Mouse (Mus musculus) limb, embryonic 12.5 days (tissue): ENCODE measurements at regions not wholly inside any gene's neighbourhood (a gene's known extent, or its start where the extent isn't known, plus 50 kb on each side); places are given as distances from the start of the nearest gene placed in this dataset.

Experiments used
- ATAC-seq: fragments of 200-750 bp; cut with Nextera tagmentation; 2 replicates; pipeline ENCODE4 v1.8.0; 2017; ENCODE audit warnings: low read depth, moderate TSS enrichment; ENCODE audit not compliant: insufficient number of reproducible peaks, insufficient read depth, low FRiP score, low TSS enrichment
- H3K27ac ChIP-seq: fragments of 300-500 bp; sonication (generic); 2 replicates; pipeline ENCODE4 v1.5.1; 2016; ENCODE audit warnings: mild to moderate bottlenecking, moderate library complexity
- H3K27me3 ChIP-seq: fragments of 300-500 bp; sonication (generic); 2 replicates; pipeline ENCODE4 v1.6.1; 2016; ENCODE audit warnings: mild to moderate bottlenecking, moderate library complexity
- H3K36me3 ChIP-seq: fragments of 300-500 bp; sonication (generic); 2 replicates; pipeline ENCODE4 v1.6.1; 2016; ENCODE audit warnings: mild to moderate bottlenecking, moderate library complexity
- H3K4me1 ChIP-seq: fragments of 300-500 bp; sonication (generic); replicated peaks from 2 replicates; pipeline ENCODE4 v1.6.1; 2016
- H3K4me2 ChIP-seq: fragments of 300-500 bp; sonication (generic); 2 replicates; pipeline ENCODE4 v1.6.1; 2016; ENCODE audit warnings: mild to moderate bottlenecking, moderate library complexity
- H3K4me3 ChIP-seq: fragments of 300-500 bp; sonication (generic); replicated peaks from 2 replicates; pipeline ENCODE4 v1.5.1; 2016; ENCODE audit warnings: mild to moderate bottlenecking
- H3K9ac ChIP-seq: fragments of 300-500 bp; sonication (generic); replicated peaks from 2 replicates; pipeline ENCODE4 v1.6.1; 2016; ENCODE audit warnings: mild to moderate bottlenecking, moderate library complexity
- H3K9me3 ChIP-seq: fragments of 300-500 bp; sonication (generic); 2 replicates; pipeline ENCODE4 v1.6.1; 2016; ENCODE audit warnings: mild to moderate bottlenecking, moderate library complexity
- whole genome bisulfite sequencing: fragments of 180-500 bp; shearing (Covaris S2); methylation state at CpG from one replicate; pipeline ENCODE4 v1.1.7; 2016; 5-methylcytosine and 5-hydroxymethylcytosine counted together

DNA sequence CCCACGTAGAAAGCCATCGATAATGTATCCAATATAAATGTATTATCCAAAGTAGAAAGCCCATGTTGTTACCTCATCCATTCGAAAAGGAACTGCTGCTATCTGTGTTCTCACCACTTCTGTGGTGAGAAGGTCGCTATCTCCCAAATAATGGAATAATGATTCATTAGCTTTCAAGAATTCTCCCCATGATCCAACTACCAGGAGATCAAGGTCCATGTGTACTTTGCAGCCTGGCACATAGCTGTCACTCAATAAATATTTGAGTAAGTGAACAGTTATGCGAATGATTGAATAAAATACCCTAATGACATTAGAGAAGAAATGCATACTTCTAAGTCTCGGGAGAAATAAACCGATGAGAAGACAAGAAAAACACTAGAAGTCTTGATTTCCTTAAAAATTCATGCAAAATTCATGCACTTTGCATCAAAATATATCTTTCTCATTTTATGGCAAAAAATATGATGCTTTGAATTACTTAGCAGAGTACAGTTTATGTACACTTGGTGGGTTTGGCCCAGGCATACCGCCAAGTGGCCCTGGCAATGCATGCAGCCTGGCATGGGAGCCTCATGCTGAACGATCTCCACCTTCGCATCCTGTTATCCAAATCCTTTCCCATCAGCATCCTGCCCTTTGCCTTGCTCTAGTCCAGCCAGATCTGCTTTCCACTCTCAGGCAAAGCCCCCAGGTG is 208.7 kb downstream of the Rpl10-ps3 start:
- Histone ChIP-seq H3K9ac (no peak overlapping the region), H3K4me2 (no peak overlapping the region), H3K36me3 (no peaks in the 10 kb centered on the region), H3K4me1 (peaks cover 6% of the 10 kb centered on the region; the same call in 1 of the 2 replicates), H3K4me3 (no peak overlapping the region), H3K27ac (no peak overlapping the region), H3K27me3 (no peaks in the 10 kb centered on the region), H3K9me3 (no peaks in the 10 kb centered on the region)
- WGBS, result 89% methylated on average over 10 of the region's 10 CpGs
- no peak for ATAC-seq

DNA sequence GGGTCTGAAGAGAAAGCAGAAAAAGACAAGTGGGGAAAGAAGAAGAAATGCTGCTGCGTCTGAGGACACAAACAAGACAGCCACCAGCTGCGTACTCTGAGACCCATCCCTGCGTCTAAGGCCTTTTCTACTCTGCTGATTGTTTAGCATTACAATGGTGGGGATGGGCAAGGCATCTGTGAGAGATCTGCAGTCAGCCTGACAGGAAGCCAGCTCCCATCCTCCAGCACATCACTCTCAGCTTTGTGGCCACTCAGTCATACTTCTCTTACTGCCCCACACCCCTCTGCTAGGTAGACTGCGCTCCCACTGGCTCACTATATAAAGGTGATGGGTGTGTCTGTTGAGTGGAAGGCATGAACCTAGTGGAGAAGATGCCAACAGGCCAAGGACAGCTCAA is 220.5 kb downstream of the Rpl10-ps3 start:
- H3K27ac ChIP-seq, result no peak overlapping the region
- ATAC-seq, result no peak
- no peaks in the 10 kb centered on the region for H3K27me3 ChIP-seq
- H3K4me2 ChIP-seq, result no peak overlapping the region
- H3K9me3 ChIP-seq, result no peaks in the 10 kb centered on the region
- no peak overlapping the region for H3K4me3 ChIP-seq
- H3K9ac ChIP-seq, result no peak overlapping the region
- WGBS, result 57% methylated on average over 4 of the region's 4 CpGs
- H3K36me3 ChIP-seq, result no peaks in the 10 kb centered on the region
- peaks cover 11% of the 10 kb centered on the region; the same call in 1 of the 2 replicates for H3K4me1 ChIP-seq

DNA sequence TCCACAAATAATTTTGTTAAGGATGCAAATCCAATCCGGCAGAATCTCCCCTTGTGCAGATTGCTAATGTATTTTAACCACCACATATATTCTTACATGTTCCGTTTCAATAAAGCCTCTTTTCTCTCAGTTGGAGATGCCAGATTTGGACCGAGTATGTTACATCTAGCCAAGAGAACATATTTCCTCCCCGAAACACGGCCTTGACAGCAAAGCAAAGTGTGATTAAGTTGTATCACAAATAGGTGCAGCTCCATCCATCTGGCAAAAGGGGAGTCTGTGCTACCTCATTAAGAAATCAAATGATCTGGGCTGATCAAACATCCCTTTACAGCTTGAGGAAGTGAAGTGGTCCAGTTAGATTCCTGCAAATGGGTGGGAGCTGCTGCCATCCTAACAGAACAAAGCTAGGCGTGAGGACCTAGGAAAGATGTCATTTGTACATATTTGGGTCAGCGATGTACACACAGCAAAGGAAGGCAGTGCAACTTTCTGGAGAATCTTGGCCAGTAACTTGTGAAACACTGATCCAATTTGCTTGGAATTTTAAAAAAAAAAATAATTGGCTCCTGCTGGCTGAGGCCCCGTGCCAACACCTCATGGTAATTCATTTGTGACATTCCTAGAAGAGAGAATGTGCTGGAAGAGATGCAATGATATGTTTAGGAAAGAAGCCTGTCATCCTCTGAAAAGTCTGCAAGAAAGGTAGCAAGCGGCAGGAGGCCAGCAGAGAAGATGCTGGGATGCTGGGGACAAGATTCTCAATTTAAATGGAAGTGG is 223.8 kb downstream of the Rpl10-ps3 start:
- H3K36me3 ChIP-seq, result no peaks in the 10 kb centered on the region
- H3K4me3 ChIP-seq, result no peak overlapping the region
- 81% methylated on average over 9 of the region's 9 CpGs for WGBS
- H3K4me1 ChIP-seq, result peaks cover 4% of the 10 kb centered on the region; the same call in 1 of the 2 replicates
- no peak overlapping the region for H3K27ac ChIP-seq
- no peaks in the 10 kb centered on the region for H3K27me3 ChIP-seq
- H3K4me2 ChIP-seq, result no peak overlapping the region
- H3K9me3 ChIP-seq, result no peaks in the 10 kb centered on the region
- H3K9ac ChIP-seq, result no peak overlapping the region
- no peak for ATAC-seq

DNA sequence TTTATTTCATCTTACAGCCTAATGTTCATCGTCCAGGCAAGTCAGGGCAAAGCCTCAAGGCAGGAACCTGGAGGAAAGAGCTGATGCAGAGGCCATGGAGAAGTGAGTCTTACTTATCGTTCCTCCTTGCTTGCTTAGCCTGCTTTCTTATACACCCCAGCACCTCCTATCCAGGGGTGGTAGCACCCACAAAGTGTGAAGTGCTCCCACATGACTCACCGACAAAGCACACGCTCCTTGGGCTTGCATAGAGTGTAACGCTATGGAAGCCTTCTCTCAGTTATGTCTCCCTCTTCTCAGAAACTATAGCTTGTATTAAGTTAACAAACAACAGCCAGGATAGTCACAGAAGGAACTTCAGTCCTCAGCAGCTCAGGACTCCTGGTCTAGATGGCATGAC is 225.4 kb downstream of the Rpl10-ps3 start:
- Histone ChIP-seq H3K4me2 (no peak overlapping the region), H3K36me3 (no peaks in the 10 kb centered on the region), H3K27me3 (no peaks in the 10 kb centered on the region), H3K27ac (no peak overlapping the region), H3K4me3 (no peak overlapping the region), H3K9ac (no peak overlapping the region), H3K9me3 (no peaks in the 10 kb centered on the region), H3K4me1 (peaks cover 4% of the 10 kb centered on the region; the same call in 1 of the 2 replicates)
- no peak for ATAC-seq
- WGBS, result 88% methylated on average over 5 of the region's 5 CpGs

DNA sequence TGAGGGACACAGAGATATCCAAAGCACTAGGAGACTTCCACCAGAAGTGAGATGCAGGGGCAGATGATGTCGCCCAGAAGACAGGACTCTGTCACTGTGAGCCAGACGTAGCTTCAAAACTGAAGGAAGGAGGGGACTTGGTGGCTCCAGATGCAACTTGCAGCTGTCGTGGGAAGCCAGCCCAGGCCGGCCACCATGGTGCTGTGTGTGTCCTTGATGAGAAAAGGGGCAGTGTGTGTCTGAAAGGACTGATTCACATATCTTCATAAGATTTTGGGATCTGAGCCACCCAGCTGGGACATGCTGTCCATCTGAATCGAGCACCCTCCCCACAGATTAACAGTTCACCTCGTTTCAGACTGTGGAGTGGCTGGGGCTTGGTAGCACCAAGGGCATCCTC is 226.2 kb downstream of the Rpl10-ps3 start:
- WGBS, result 73% methylated on average over 6 of the region's 6 CpGs
- H3K27ac ChIP-seq, result no peak overlapping the region
- no peak overlapping the region for H3K4me3 ChIP-seq
- no peaks in the 10 kb centered on the region for H3K27me3 ChIP-seq
- no peaks in the 10 kb centered on the region for H3K9me3 ChIP-seq
- no peaks in the 10 kb centered on the region for H3K36me3 ChIP-seq
- no peaks in the 10 kb centered on the region for H3K4me1 ChIP-seq
- no peak overlapping the region for H3K9ac ChIP-seq
- no peak overlapping the region for H3K4me2 ChIP-seq
- ATAC-seq, result no peak

DNA sequence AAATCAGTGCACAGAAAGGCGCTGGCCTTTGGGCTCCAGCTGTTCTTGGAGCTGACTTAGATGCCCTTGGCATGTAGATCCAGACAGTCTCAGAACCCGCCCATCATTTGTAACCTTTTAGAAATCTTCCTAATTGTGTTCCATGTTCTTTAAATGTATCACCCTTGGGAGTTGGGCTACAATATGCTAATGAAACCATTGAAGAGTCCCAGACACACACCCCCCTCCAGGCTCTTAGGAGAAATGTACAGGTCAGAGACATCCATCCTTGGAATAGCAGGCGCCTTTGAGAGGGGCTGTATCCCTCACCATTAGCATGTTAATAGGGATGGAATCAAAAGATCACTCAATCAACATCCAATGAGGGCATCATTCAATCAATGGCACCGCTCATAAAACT is 238.2 kb downstream of the Rpl10-ps3 start:
- Histone ChIP-seq H3K9ac (no peak overlapping the region), H3K4me2 (no peak overlapping the region), H3K9me3 (no peaks in the 10 kb centered on the region), H3K4me1 (no peaks in the 10 kb centered on the region), H3K27me3 (no peaks in the 10 kb centered on the region), H3K4me3 (no peak overlapping the region), H3K36me3 (no peaks in the 10 kb centered on the region), H3K27ac (no peak overlapping the region)
- WGBS, result 79% methylated on average over 4 of the region's 4 CpGs
- ATAC-seq, result no peak

DNA sequence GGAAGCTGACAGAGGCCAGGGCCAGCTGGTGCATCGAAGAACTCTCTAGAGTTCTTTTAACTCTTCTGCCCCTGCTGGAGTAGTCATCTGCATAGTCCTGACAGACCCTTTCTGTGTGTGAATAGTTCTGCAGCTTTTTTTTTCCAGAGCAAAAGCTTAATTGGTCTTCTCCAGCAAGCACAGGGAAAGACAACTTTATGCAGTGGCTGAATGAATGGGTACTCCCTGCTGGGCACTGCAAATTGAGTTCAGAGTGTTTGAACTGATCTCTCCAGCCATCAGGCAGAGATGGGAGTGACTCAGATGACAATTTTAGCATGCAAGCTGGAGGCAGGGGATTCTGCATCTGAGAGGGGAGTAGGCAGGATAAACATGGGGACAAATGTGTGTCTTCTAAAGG is 242.0 kb downstream of the Rpl10-ps3 start:
- 76% methylated on average over 1 of the region's 1 CpGs for WGBS
- Histone ChIP-seq H3K27me3 (no peaks in the 10 kb centered on the region), H3K27ac (no peak overlapping the region), H3K4me3 (no peak overlapping the region), H3K36me3 (no peaks in the 10 kb centered on the region), H3K4me1 (no peaks in the 10 kb centered on the region), H3K9me3 (no peaks in the 10 kb centered on the region), H3K9ac (no peak overlapping the region), H3K4me2 (no peak overlapping the region)
- ATAC-seq, result no peak

DNA sequence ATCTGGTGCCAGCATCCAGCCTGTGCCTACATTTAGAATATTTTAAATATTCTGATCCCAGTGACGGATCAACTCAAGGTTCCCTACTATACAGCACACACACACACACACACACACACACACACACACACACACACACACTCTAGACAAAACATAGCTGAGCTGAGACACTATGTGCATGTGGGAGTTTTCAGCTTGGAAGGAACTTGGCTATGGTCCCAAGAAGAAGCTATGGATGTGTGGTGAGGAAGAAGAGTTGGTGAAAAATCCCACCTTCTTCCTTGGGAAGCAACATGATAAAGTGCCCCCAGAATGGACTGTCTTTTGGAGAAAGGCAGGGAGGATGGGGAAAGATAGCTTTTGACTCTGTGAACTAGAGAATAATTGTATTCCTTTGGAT is 243.7 kb downstream of the Rpl10-ps3 start:
- WGBS, result 90% methylated on average over 1 of the region's 1 CpGs
- Histone ChIP-seq H3K27me3 (no peaks in the 10 kb centered on the region), H3K4me3 (no peak overlapping the region), H3K36me3 (no peaks in the 10 kb centered on the region), H3K4me1 (no peaks in the 10 kb centered on the region), H3K9me3 (no peaks in the 10 kb centered on the region), H3K4me2 (no peak overlapping the region), H3K27ac (no peak overlapping the region), H3K9ac (no peak overlapping the region)
- ATAC-seq, result no peak

DNA sequence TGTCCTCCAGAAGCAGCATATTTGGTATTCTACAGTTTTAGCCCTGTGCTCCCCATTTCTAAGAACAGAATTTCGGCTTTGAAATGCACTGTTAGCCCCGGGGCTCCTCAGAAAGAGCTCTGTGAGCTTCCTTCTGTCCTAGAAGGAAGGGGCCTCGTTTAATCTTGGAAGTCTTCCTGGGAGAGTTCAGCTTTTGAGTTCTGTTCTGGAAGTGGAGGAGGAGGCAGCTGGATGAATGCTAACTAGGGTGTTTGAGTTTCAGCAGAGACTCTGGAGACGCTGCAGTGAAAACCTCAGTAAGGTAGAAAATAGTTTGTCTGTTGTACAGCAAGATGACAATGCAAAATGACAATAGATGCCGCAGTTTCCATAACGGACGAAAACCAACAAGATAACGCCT is 253.8 kb downstream of the Rpl10-ps3 start:
- WGBS, result 75% methylated on average over 8 of the region's 8 CpGs
- ATAC-seq, result no peak

DNA sequence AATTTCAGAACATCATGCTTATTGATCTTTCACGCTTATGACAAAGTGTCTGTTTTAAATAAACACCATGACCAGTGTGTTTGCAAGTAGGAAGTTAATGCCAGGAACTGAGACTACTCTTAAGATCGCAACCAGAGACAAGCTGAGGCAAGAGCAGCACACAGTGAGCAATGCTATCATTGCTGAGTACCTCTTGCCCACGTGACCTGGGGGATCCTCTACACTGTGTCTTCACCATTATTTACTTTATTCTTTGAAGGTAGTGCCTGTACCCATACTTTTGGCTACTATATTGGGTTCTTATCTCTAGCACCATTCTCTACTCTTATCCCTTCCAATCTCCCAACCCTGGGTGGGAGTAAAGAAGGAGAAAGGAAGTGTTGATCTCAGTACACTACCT is 254.9 kb downstream of the Rpl10-ps3 start:
- no peak overlapping the region for H3K4me3 ChIP-seq
- whole genome bisulfite sequencing, result 79% methylated on average over 3 of the region's 3 CpGs
- no peaks in the 10 kb centered on the region; the same call in 1 of the 2 replicates for H3K9me3 ChIP-seq

More for the DNA sequence above, 253.8 kb downstream of the Rpl10-ps3 start:
- H3K9ac ChIP-seq, result no peak overlapping the region
- H3K4me1 ChIP-seq, result no peaks in the 10 kb centered on the region
- H3K4me3 ChIP-seq, result no peak overlapping the region
- H3K4me2 ChIP-seq, result no peak overlapping the region
- no peaks in the 10 kb centered on the region; the same call in 1 of the 2 replicates for H3K9me3 ChIP-seq
- no peaks in the 10 kb centered on the region for H3K36me3 ChIP-seq
- H3K27ac ChIP-seq, result no peak overlapping the region
- no peaks in the 10 kb centered on the region for H3K27me3 ChIP-seq

DNA sequence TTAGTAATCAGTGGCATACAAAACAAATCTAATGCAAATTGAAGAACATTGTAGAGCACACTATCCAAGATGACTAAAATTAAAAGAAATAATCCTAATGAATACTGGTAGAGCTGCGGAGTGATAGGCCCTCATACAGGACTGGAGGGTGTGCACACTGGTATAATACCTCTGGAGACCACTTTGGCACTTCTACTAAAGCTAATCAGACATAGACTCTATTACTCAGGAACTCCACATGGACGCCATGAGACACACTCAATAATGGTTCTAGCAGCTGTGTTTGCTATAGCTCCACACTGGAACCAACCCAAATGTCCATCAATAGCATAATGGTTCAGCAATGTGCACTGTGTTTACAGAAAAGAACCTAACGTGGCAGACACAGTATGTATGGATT is 264.6 kb downstream of the Rpl10-ps3 start:
- Histone ChIP-seq H3K9ac (no peak overlapping the region), H3K4me2 (no peak overlapping the region), H3K27me3 (no peaks in the 10 kb centered on the region), H3K36me3 (no peaks in the 10 kb centered on the region), H3K4me1 (no peaks in the 10 kb centered on the region), H3K27ac (no peak overlapping the region), H3K4me3 (no peak overlapping the region), H3K9me3 (no peaks in the 10 kb centered on the region)
- ATAC-seq, result no peak
- 84% methylated on average over 3 of the region's 3 CpGs for WGBS

More for the DNA sequence above, 254.9 kb downstream of the Rpl10-ps3 start:
- Histone ChIP-seq H3K27me3 (no peaks in the 10 kb centered on the region), H3K9ac (no peak overlapping the region), H3K27ac (no peak overlapping the region), H3K36me3 (no peaks in the 10 kb centered on the region), H3K4me2 (no peak overlapping the region), H3K4me1 (no peaks in the 10 kb centered on the region)
- ATAC-seq, result no peak
